Mouse (Mus musculus) midbrain, embryonic 15.5 days (tissue): ENCODE data around the gene Gemin7. TPM values are rescaled to one million over a fixed set of nuclear protein-coding genes. Genes with fewer than 3 reads are reported as not detected.

Source experiments
- ATAC-seq: fragments of 200-750 bp; cut with Nextera tagmentation; replicated peaks from 2 replicates; pipeline ENCODE4 v1.8.0; 2017; ENCODE audit warnings: moderate TSS enrichment
- H3K27ac ChIP-seq: fragments of 300-500 bp; sonication (generic); 2 replicates; pipeline ENCODE4 v1.5.1; 2015; ENCODE audit warnings: mild to moderate bottlenecking, inconsistent platforms
- H3K27me3 ChIP-seq: fragments of 300-500 bp; sonication (generic); replicated peaks from 2 replicates; pipeline ENCODE4 v1.6.1; 2015; ENCODE audit warnings: inconsistent platforms
- H3K36me3 ChIP-seq: fragments of 300-500 bp; sonication (generic); replicated peaks from 2 replicates; pipeline ENCODE4 v1.6.1; 2015; ENCODE audit warnings: inconsistent platforms
- H3K4me1 ChIP-seq: fragments of 300-500 bp; sonication (generic); 2 replicates; pipeline ENCODE4 v1.6.1; 2015; ENCODE audit warnings: inconsistent platforms
- H3K4me2 ChIP-seq: fragments of 300-500 bp; sonication (generic); 2 replicates; pipeline ENCODE4 v1.6.1; 2015; ENCODE audit warnings: inconsistent platforms, mild to moderate bottlenecking, moderate library complexity
- H3K4me3 ChIP-seq: fragments of 300-500 bp; sonication (generic); 2 replicates; pipeline ENCODE4 v1.5.1; 2015; ENCODE audit warnings: mild to moderate bottlenecking, inconsistent platforms
- H3K9ac ChIP-seq: fragments of 300-500 bp; sonication (generic); 2 replicates; pipeline ENCODE4 v1.6.1; 2015; ENCODE audit warnings: mild to moderate bottlenecking, inconsistent platforms
- H3K9me3 ChIP-seq: fragments of 300-500 bp; sonication (generic); 2 replicates; pipeline ENCODE4 v1.6.1; 2016; ENCODE audit warnings: inconsistent platforms
- WGBS: fragments of 180-500 bp; shearing (Covaris S2); methylation state at CpG from one replicate; pipeline ENCODE4 v1.1.7; 2015; ENCODE audit warnings: mixed read lengths; 5-methylcytosine and 5-hydroxymethylcytosine counted together
- polyA plus RNA-seq: library from polyadenylated mRNA; unstranded; fragments of >200 nt; fragmentation: Nextera tagmentation; extraction: Ambion mirVana; gene quantifications from 2 replicates; pipeline ENCODE4 v1.2.1, GENCODE M21; 2015

Gemin7 gene
- polyA plus RNA-seq, 1 experiment from 2014 or later: 142 TPM

GRCm38 (mm10) chr7:19534676-19535075, 42.7 kb downstream of the Gemin7 start:
- no peak for ATAC-seq
- peaks cover 3% of the 10 kb centered on the region; the same call in 1 of the 2 replicates for H3K4me1 ChIP-seq
- WGBS: 94% methylated on average over 10 of the region's 10 CpGs

GRCm38 (mm10) chr7:19532240-19532639, 45.2 kb downstream of the Gemin7 start:
- Histone ChIP-seq H3K4me1 (no peaks in the 10 kb centered on the region), H3K4me2 (no peak overlapping the region), H3K9me3 (no peaks in the 10 kb centered on the region), H3K27me3 (no peaks in the 10 kb centered on the region), H3K9ac (no peak overlapping the region), H3K36me3 (peaks cover 29% of the 10 kb centered on the region; the same call in 1 of the 2 replicates), H3K4me3 (no peak overlapping the region), H3K27ac (no peak overlapping the region)
- ATAC-seq: no peak
- 88% methylated on average over 14 of the region's 14 CpGs for WGBS

More at GRCm38 (mm10) chr7:19534676-19535075, 42.7 kb downstream of the Gemin7 start:
- Histone ChIP-seq H3K36me3 (peaks cover 29% of the 10 kb centered on the region; the same call in 1 of the 2 replicates), H3K27me3 (no peaks in the 10 kb centered on the region), H3K4me3 (no peak overlapping the region), H3K4me2 (no peak overlapping the region), H3K9ac (no peak overlapping the region), H3K9me3 (no peaks in the 10 kb centered on the region), H3K27ac (no peak overlapping the region)

GRCm38 (mm10) chr7:19531077-19531476, 46.3 kb downstream of the Gemin7 start:
- H3K36me3 ChIP-seq: peaks cover 29% of the 10 kb centered on the region; the same call in 1 of the 2 replicates
- WGBS: 76% methylated on average over 10 of the region's 10 CpGs

GRCm38 (mm10) chr7:19525105-19525481, 52.3 kb downstream of the Gemin7 start:
- peaks cover 53% of the 10 kb centered on the region for H3K27me3 ChIP-seq
- H3K9ac ChIP-seq: no peak overlapping the region
- H3K4me1 ChIP-seq: peaks cover 23% of the 10 kb centered on the region
- 71% methylated on average over 2 of the region's 2 CpGs for WGBS
- no peaks in the 10 kb centered on the region for H3K9me3 ChIP-seq
- H3K36me3 ChIP-seq: no peaks in the 10 kb centered on the region
- H3K27ac ChIP-seq: no peak overlapping the region
- no peak for ATAC-seq
- no peak overlapping the region for H3K4me2 ChIP-seq
- no peak overlapping the region for H3K4me3 ChIP-seq

More at GRCm38 (mm10) chr7:19531077-19531476, 46.3 kb downstream of the Gemin7 start:
- H3K9ac ChIP-seq: no peak overlapping the region
- no peak overlapping the region for H3K27ac ChIP-seq
- H3K4me3 ChIP-seq: no peak overlapping the region
- no peaks in the 10 kb centered on the region for H3K27me3 ChIP-seq
- no peak for ATAC-seq
- H3K4me2 ChIP-seq: no peak overlapping the region
- no peaks in the 10 kb centered on the region for H3K4me1 ChIP-seq
- H3K9me3 ChIP-seq: no peaks in the 10 kb centered on the region

GRCm38 (mm10) chr7:19524420-19525104, 52.8 kb downstream of the Gemin7 start:
- H3K27me3 ChIP-seq: peaks cover 58% of the 10 kb centered on the region
- ATAC-seq: peak; percentile 28; the same call in 1 of the 2 replicates
- peaks cover 29% of the 10 kb centered on the region for H3K4me1 ChIP-seq
- no peaks in the 10 kb centered on the region for H3K36me3 ChIP-seq
- peak overlapping the region; percentile 37 for H3K9ac ChIP-seq
- H3K4me2 ChIP-seq: peak overlapping the region; percentile 87
- no peaks in the 10 kb centered on the region for H3K9me3 ChIP-seq
- WGBS: 13% methylated on average over 24 of the region's 24 CpGs
- no peak overlapping the region; the same call in 1 of the 2 replicates for H3K27ac ChIP-seq
- peak overlapping the region; percentile 41 for H3K4me3 ChIP-seq

- H3K27me3 ChIP-seq: peaks cover 65% of the 10 kb centered on the region
- H3K27ac ChIP-seq: no peak overlapping the region; the same call in 1 of the 2 replicates
- H3K4me1 ChIP-seq: peaks cover 29% of the 10 kb centered on the region
- no peaks in the 10 kb centered on the region for H3K36me3 ChIP-seq
- no peaks in the 10 kb centered on the region for H3K9me3 ChIP-seq
- peak overlapping the region; percentile 87 for H3K4me2 ChIP-seq
- H3K9ac ChIP-seq: peak overlapping the region; percentile 37
- H3K4me3 ChIP-seq: peak overlapping the region; percentile 41
- ATAC-seq: peak; percentile 75
- WGBS: under 1% methylated on average over 60 of the region's 64 CpGs
Observed at GRCm38 (mm10) chr7:19523757-19524419, 53.5 kb downstream of the Gemin7 start.

GRCm38 (mm10) chr7:19523017-19523756, 54.2 kb downstream of the Gemin7 start:
- peak; percentile 30 for ATAC-seq
- Histone ChIP-seq H3K27ac (no peak overlapping the region), H3K4me3 (peak overlapping the region; percentile 41), H3K9ac (peak overlapping the region; percentile 26), H3K4me1 (peaks cover 29% of the 10 kb centered on the region), H3K4me2 (peak overlapping the region; percentile 87), H3K9me3 (no peaks in the 10 kb centered on the region), H3K36me3 (no peaks in the 10 kb centered on the region), H3K27me3 (peaks cover 72% of the 10 kb centered on the region)
- WGBS: 11% methylated on average over 72 of the region's 72 CpGs

- H3K9ac ChIP-seq: peak overlapping the region; percentile 32; the same call in 1 of the 2 replicates
- H3K4me2 ChIP-seq: peak overlapping the region; percentile 49
- no peak for ATAC-seq
- no peaks in the 10 kb centered on the region for H3K9me3 ChIP-seq
- H3K4me1 ChIP-seq: peaks cover 35% of the 10 kb centered on the region
- peaks cover 78% of the 10 kb centered on the region for H3K27me3 ChIP-seq
- H3K27ac ChIP-seq: no peak overlapping the region
- peak overlapping the region; percentile 26 for H3K4me3 ChIP-seq
- WGBS: 3% methylated on average over 23 of the region's 23 CpGs
- H3K36me3 ChIP-seq: no peaks in the 10 kb centered on the region
Observed at GRCm38 (mm10) chr7:19520032-19520431, 57.4 kb downstream of the Gemin7 start.

- no peaks in the 10 kb centered on the region for H3K9me3 ChIP-seq
- H3K4me2 ChIP-seq: peak within 1 kb of the TSS; percentile 51
- H3K4me1 ChIP-seq: peaks cover 16% of the 10 kb centered on the region
- no peak for ATAC-seq
- H3K27me3 ChIP-seq: peaks cover 56% of the 10 kb centered on the region
- WGBS: 3% methylated on average over 21 of the region's 29 CpGs
- H3K36me3 ChIP-seq: no peaks in the 10 kb centered on the region
- peak within 1 kb of the TSS; percentile 39 for H3K9ac ChIP-seq
- H3K27ac ChIP-seq: no peak within 1 kb of the TSS
- H3K4me3 ChIP-seq: peak within 1 kb of the TSS; percentile 21
Observed at GRCm38 (mm10) chr7:19517652-19518365, 59.6 kb downstream of the Gemin7 start, which contains the start of gene Nkpd1. Gene Nkpd1 (plus strand): TSS chr7:19517838.
